Mouse (Mus musculus): Measurements from ENCODE around the gene Jhy.
A peak's percentile ranks its signal among the peaks of the same experiment; 100 is the strongest.

Gene Jhy

DNA sequence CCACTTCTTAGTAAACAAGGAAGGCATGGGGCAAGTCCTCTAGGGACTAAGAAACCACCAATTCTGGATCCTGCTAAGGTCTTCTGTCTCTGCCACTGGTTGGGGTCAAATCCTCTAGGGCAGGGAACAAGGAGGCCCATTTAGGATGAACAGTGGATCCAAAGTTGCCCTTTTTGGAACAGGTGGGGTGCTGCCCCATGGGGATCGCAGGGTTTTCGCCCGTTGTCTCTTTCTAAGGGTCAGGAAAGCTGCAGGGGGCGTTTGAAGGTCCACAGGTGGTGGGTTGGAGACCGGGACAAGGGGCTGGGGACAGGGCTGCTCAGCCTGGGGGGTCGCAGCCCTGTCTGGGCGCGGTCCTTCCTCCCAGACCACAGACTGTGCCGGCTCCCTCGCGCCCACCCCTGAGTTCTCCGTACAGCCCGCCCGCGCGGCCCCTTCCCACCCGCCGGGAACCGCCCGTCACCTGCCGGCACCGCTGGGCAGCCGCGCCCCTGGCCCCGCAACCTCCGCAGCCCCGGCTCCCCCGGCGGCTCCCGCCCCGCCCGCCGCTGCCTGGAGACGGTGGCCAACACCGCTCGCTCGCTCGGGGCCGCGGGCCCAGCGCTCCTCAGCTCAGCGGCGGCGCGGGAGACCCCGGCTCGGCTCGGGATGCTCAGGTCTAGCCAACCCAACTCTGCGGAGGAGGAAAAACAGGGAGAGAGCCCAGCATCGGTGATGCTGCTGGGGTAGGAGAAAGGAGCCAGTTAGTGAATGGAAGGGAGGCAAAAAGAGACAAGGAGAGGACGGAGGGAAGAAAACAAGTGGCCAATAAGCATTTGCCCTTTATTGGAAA lies at the start of gene Jhy:
Jhy (minus strand) TSS at position 533 of the 832 bp plus-strand sequence.
- DNase-seq, result peak; percentile 82

DNA sequence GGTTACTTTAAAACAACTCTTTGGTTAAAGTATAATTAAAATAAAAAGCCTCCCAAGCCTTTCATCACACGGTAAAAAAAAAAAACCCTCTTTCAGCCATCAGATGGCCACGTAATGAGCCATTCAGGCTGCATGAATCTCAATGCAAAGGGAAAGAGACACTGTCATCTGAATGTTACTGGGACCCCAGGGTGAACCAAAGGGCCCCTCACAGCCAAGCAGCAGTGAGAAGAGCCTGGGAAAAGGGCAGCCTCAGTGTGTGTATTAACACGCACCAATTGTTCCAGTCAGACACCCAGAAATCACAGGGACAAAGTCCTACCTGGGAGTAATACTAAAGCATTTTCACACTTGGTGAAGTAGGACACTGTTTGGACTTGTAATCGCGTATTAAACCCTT lies 48.5 kb upstream of the Jhy start:
- DNase-seq, result no peak

DNA sequence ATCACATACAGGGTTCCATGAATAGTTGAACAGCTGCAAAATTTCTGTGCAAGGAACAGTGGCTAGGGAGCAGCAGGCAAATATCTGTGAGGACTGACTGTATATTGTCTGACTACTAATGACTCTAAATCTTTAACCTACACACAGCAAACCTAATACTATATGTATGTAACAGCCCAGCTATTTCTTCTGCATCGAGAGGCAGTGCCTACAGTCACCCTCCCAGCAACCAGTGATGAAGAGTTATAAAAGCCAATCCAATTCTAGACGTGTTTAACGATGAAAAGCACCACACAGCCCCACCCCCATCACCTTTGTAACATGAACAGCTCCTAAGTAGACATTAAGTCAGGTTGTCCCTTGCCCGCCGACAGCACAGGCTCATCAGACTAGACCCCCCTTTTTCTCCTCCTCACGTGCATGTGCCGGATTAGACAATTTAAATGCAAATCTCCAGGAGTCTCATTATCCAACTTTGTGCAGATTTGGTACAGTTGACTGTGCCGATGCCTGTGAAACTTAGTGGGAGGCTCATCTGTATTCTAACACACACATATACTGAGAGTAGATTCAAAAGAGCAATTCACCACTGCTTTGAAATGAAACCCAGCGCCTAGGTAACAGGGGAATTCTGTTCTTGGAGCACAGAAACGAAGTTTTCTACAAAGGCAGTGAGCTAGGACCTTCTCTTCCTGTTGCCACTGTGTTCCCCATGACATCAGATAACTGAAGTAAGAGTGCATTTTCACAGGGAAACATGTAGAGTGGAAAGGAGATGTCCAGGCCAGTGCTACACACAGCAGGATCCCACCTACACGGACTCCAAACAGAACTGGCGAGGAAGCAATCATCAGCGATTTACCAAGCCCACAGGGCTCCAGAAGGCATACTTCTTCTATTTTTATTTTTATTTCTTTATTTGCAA lies 47.9 kb upstream of the Jhy start:
- DNase-seq, result no peak

DNA sequence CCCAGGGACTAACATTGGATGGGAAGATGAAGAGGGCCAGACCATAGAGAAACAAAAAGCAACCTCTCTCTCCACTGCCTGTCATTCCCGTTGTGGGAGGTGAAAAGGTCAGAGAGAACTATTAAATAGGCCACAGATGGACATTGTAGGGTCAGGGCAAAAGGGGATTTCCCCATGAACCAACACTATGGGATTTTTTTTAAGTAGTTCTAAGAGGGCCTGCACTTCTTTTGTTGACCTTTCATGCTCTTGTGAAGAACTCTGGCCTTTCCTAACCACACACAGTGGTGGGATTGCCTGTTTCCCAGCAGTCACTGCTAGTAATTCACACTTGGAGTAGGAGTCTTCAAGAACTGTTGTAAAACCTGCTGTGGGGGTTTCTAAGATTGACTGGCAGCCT lies 43.9 kb upstream of the Jhy start:
- DNase-seq, result no peak

DNA sequence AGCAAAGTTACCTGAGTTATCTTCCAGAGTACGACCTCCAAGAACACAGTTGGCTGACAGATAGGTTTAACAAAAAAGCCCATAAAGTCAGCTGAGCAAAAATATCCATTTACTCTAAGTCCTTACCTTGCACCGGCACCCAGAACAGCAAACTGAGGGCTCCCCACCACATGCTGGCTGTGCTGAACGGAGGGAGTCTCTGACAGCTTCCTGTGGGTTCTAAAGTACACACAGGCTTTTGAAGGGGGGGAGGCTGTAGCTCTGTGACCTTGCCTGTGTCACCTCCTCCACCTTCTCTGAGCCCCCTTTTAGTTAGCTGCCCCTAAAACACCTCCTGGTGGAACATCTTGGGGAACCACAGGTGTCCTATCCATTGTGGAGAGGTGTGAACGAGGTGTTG lies 40.5 kb upstream of the Jhy start, which contains the start of gene Crtam:
Crtam (minus strand) TSS at position 214 of the 400 bp plus-strand sequence.
- no peak for DNase-seq

DNA sequence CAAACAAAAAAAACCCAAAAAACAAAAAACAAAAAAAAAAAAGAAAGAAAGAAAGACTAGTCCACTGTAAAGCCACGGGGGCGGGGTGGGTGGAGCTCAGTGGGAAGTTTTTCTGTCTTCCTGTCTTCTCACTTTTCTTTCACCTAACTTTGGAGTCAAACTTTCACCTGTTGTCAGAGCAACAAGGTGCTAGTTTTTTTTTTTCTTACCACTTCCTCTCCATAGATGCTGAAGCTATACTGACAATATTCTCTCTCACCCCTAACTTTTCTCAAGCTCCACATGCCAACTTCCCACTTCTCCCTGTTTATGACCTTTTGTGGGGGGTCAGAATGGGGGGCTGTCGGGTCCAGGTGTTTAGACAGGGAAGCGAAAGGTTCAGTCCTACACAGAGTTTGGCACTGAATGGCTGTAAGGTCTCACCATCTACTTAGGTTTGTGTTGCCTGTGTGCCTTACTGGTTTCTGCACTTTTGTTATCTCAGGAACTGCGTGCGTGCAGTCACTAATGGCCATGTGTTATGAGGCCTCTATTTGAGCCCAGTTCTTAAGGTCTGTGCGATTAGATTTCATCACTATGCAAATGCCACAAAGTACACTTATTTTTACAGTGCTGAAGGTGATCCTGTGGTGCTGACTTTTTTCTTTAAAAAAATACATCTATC lies 33.3 kb upstream of the Jhy start:
- DNase-seq, result no peak

DNA sequence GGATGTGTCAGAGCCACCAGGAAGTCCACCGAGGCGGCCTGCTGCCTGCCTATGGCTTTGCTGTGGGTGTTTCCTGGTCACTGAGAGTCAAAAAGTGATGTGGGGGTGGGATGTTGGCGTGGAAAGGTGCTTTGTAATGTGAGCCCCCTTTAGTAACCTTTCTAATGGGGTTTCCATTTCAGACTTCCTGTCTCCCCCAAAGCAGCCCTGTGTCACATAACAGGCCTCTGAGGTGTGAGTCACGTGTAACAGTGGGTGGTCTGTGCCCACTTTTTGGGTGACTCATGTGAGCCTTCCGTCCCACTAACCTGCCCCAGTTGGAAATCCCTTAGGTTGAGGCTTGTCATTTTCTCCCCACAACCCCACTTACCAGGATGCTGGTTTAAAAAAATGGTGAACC lies 30.2 kb upstream of the Jhy start:
- DNase-seq, result no peak

DNA sequence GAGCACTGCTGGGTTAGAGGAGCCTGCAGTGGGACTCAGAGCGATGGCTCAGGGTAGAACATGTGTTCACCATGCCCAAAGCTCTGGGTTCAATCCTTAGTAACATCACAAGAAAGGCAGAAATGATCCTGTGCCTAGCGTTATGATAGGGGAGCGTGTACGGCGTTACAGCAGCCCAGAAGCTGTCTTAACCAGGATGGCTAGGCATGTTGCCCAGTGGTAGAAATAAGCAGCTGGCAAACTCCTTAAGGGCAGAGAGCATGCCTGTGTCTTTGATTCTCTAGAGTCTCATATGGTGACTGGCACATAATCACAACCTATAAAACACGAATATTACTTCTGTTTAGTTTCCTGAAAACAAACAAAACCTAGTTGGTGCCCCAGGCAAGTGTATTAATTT lies 27.6 kb upstream of the Jhy start:
- DNase-seq, result no peak

DNA sequence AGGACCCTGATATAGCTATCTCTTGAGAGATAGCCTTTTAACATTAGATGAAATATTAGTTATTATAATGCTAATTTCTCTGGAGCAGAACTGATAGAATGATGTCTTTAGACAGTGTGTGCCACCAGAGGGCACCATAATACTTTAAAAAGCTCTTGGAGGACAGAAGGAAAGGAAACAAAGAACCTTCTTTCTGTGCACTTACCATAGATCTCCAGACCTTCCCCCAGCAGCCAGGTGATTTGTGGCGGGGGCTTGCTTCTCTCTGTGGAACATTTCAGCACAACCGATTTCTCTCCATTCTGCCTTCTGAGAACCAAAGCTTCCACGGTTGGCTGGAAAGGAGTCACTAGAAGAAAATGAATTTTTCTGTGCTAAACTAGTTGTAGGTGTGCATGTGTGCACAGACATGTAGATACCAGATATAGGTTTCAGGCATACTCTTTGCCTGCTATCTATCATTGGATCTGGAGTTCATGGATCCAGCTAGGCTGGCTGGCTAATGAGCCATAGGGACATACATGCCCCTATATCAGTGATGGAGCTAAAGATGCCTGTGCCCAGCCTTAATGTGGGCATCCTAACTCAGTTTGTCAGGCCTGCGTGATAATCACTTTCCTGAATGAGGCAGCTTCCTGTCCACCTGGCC lies 26.1 kb upstream of the Jhy start:
- DNase-seq, result no peak

DNA sequence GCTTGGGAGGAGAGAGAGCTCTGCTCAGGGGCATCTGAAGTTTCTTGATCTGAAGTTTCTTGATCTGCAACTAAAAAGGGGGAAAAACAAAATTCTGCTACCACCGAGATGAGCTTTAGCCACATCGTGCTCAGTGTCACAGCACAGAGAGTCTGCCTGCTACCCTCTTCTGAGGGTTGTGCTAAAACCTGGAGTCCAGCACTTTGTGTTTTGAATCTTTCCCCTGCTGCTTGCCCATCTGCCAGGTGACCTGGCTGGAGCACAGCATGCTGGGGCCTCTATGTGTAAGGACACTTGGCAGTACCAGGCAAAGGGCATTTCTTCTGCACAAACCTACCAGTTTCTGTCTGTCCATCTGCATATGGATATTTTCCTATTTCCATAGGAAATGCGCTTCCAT lies 20.4 kb upstream of the Jhy start:
- no peak for DNase-seq

DNA sequence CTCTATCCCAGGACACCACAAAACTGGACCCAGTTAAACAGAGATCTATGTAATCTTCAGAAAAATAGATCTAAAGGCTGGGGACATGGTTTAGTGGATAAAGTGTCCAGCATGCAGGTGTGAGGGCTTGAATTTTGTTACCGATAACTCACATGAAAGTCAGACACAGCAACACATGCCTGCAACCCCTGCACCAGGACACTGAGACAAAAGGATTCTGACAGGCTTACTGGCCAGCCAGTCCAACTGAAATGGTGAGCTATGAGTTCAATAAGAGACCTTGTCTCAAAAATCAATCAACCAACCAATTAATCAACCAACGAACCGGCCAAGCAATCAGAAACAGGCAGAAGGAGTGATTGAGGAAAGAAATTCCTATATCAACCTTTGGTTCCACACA lies 19.8 kb upstream of the Jhy start:
- no peak for DNase-seq

DNA sequence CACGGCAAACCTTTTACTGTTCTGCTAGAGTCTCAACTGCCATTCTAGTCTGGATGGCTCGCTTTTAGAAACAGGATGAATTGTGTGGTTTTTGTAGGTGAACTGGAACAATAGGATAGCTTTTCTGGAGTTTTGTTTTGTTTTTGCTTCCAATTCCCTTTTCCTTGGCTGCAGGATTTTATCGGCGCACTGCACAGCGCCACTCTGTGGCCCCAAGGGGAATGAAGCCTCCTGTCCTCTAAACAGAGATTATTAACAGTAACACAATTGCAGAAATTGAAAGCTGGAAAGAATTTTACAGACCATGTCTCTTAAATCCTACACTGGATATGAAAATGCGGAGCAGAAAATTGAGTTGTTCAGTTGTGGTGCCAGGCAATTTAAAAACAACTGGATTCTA lies 18.6 kb upstream of the Jhy start:
- no peak for DNase-seq

DNA sequence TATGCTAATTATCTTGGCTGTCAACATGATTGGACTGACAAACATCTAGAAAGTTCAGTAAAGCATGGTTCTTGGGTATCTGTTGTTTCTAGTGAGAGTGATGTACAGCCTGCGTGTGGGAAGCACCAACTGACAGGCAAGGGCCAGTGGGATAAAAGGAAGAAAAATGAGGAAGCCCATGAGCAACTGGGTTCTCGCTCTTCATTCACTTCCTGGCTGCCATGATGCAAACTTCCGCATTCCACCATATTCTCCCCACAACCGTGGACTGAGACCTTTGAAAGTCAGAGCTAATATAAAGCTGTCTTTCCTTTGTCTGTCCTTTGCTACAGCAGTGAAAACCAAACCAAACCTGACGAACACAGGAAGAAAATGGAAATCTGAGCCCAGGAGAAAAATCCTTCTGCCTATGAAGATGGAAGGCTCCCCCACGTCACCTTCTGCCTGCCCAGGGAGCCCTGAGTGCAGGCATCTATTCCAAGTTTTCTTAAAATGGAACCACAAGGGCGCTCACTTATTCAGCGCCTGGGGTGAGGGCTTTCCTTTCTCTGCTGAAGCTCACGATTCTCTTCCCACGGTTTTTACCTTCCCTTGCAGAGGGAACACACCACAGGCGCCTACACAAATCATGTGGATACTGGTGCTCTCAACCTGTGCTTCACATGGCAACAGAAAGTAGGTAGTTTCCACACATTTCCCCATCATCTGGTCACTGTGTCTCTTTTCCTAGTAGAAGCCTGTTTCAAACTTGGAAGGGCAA lies 10.3 kb upstream of the Jhy start:
- DNase-seq, result peak; percentile 53

DNA sequence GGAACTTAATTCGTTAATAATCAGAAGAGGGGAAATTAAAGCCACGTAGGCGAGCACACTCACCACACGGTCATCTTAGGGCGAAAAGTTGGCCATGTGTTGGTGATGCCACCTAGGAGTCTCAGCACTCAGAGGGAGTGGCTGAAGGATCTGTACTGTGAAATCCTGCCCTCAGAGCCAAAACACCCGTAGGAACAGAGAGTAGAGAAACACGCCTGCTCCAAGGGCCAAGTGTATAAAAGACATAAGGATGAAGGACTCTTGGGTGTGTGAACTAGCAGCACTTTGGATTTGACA lies 448 bp upstream of the Jhy start:
- DNase-seq, result peak; percentile 61

DNA sequence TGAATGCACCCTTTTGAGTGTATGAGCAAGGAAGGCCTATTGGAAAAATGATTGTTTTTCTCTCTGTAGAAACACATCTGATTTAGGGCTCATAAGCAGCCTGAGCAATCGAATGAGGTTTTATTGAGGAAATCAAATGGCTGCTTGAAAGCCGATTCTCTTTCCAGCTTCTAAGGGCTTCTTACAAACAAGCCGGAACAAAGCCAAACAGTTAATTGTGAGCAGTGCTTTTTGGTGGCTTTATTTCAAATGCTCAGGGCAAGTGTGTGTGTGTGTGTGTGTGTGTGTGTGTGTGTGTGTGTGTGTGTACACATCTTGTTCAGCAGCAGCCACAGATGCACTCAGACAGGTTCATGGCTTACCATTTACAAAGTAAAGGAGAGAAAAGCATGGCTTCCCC lies 2.5 kb downstream of the Jhy start:
- DNase-seq, result no peak

DNA sequence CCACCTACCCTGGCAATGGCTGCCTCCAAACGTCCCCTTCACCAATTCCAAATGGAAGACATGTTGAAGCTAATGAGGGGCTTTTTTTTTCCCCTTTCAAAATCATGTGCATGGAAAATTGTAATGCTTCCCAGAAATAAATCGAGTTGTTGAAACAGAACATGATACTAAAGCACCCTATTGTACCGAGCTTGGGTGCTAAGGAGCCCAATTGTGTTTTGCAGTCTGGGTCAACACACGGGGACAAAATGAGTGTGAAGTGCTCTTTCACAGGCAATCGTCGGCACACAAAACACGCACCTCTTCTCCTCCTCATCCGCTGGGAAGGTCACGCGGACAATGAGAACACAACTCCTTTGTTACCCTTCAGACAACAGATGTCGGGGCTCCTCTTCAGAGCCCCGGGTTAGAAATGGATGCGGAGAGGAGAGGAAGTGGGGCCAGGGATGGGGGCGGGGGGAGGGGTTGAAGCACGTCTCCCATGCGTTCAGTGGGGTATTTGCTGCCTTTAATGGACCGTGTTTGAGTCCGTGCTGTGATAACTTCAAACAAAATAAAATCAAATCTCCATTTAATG lies 14.8 kb downstream of the Jhy start:
- DNase-seq, result peak; percentile 51

DNA sequence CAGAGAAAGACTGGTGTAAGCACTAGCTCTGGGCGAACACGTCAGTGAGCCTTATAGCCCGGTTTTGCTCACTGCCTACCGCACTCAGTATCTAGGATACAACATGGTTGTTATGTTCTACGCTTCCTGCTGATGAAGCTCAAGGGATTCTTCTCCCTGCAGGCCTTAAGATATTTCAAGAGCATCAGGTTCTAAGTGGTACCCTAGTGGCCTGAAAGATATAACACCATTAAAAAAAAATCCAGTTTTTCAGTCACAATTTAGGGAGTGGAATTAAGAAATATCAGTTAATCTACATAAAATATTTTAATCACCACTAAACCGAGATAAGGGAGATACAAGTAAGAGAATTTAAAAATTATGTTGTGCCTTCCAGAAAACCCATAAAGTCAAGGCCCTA lies 15.4 kb downstream of the Jhy start:
- DNase-seq, result no peak

DNA sequence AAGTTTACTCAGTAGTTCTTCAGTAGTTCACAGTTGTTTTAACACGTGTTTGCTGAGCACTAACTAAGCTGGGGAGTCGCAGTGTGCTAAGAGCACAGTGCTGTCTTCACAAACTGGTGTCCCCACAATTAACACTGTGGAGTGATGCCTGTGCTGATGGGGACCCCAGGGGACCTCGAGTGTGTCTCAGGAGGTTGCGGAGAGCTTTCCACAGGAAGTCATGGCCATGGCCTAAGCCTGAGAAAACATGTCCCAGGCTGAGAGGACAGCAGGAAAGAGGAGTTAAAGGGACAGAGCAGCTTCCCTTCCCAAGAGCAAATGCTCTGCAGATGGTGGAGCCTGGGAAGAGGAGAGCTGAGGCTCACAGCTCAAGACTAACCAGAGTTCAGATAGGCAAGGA lies 16.8 kb downstream of the Jhy start:
- DNase-seq, result peak; percentile 93

DNA sequence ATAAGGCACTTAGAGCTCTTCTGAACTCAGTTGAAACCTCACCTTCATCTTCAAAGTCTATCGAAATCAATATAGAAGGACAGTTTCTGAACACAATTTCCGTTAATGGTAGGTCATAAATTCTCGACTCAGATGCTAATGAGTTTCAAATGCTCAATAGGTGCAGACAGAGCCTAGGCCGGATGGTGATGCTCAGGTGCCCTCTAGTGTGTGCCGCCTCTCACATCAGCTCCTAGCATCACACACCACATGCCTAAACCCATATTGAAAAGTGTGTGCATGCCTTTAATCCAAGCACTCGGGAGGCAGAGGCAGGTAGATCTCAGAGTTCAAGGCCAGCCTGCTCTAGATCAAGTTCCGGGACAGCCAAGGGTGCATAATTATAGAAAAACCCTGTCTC lies 26.5 kb downstream of the Jhy start:
- DNase-seq, result peak; percentile 28

DNA sequence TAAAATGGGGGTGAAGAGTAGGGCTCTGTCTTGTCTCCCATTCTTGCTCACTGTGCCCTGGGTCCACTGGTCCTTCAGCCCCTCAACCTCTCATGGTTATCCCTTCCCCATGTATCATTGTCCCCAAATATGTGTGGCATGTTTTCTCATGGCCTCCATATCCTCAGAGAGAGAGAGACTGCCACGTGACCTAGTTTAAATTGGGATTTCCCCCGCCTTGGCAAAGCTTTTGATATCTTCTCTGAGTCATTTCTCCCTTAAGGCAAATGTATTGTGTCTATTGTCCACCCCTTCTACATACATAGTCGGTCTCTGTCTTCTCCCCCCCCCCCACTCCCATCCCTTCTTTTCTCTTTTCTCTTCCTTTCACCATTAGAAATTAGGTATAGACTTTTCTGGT lies 30.6 kb downstream of the Jhy start:
- DNase-seq, result peak; percentile 48

DNA sequence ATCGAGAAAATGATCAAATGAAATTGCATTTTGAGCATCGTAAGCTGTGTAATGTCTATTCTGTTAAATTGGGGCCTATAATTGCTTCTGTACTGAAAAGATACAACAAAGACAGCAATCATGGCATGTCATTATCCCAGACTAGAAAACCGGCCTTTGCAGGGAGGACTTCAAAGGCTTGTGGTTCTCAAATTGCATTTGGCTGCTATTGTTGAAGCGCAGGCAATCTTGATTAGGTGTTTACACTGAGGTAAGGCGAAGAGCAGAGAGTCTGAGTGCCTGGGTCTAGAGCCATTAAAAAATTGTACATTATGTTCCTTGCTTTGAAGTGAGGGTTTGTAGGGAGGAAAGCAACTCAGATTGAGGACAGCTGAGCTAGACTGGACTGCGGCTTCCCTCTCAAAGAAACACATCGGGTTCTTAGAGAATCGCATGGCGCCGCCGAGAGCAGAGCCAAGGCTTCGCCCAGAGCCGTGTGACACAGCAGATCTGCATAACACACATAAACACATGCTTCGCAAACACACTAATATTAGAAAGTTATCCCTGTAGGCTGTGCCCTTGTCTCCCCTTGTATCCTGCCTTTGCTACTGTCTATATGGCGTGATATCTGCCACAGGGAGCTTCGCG lies 36.5 kb downstream of the Jhy start:
- DNase-seq, result peak; percentile 75
